Mouse (Mus musculus) small intestine, adult 2 months (tissue): ENCODE results near the gene Cd83. TPM values are rescaled to one million over a fixed set of nuclear protein-coding genes. Genes with fewer than 3 reads are reported as not detected.

ENCODE experiments used
- H3K27ac ChIP-seq: fragments of 200-500 bp; 2 replicates; pipeline ENCODE4 v1.5.1; 2012; ENCODE audit warnings: low read depth, low read length, control low read depth, inconsistent platforms; ENCODE audit not compliant: insufficient read depth
- H3K27me3 ChIP-seq: fragments of 200-500 bp; 2 replicates; pipeline ENCODE4 v1.6.1; 2012; ENCODE audit warnings: mild to moderate bottlenecking, moderate library complexity, low read length, inconsistent platforms; ENCODE audit not compliant: control insufficient read depth, insufficient read depth
- H3K36me3 ChIP-seq: fragments of 200-500 bp; 2 replicates; pipeline ENCODE4 v1.6.1; 2012; ENCODE audit warnings: mild to moderate bottlenecking, low read length, control low read depth, inconsistent platforms; ENCODE audit not compliant: control insufficient read depth, insufficient read depth
- H3K4me1 ChIP-seq: fragments of 200-500 bp; 2 replicates; pipeline ENCODE4 v1.6.1; 2012; ENCODE audit warnings: low read length, inconsistent platforms, mixed read lengths; ENCODE audit not compliant: control insufficient read depth, insufficient read depth, insufficient read length
- H3K4me3 ChIP-seq: fragments of 200-500 bp; 2 replicates; pipeline ENCODE4 v1.5.1; 2012; ENCODE audit warnings: low read depth, mild to moderate bottlenecking, control low read depth, inconsistent platforms, low read length, moderate library complexity
- CTCF ChIP-seq: fragments of 200-500 bp; IDR thresholded peaks from 2 replicates; pipeline ENCODE4 v1.5.1; 2012; ENCODE audit warnings: low read depth, mild to moderate bottlenecking, control low read depth, inconsistent platforms, low read length, moderate library complexity, mixed read lengths; ENCODE audit not compliant: insufficient replicate concordance, insufficient read length; ENCODE audit errors: extremely low read depth
- POLR2A ChIP-seq: fragments of 200-500 bp; IDR thresholded peaks from 2 replicates; pipeline ENCODE4 v1.6.1; 2012; ENCODE audit warnings: low read depth, mild to moderate bottlenecking, control low read depth, inconsistent platforms, low read length, moderate library complexity
- WGBS: fragments of 180-500 bp; shearing (Covaris S2); methylation state at CpG from one replicate; pipeline ENCODE4 v1.1.7; 2018; 5-methylcytosine and 5-hydroxymethylcytosine counted together
- polyA plus RNA-seq: library from polyadenylated mRNA; depleted of rRNA; stranded (reverse); fragments of >200 nt; gene quantifications from 2 replicates; pipeline ENCODE4 v1.2.3, GENCODE M21; 2012

Gene Cd83
- polyA plus RNA-seq, 1 experiment, result 7.1 TPM

GRCm38 (mm10) chr13:43752407-43752806, 32.2 kb upstream of the Cd83 start:
- no peaks in the 10 kb centered on the region for H3K4me1 ChIP-seq
- no peak overlapping the region for H3K27ac ChIP-seq
- no peak for TF ChIP-seq CTCF
- TF ChIP-seq POLR2A, result no peak
- H3K4me3 ChIP-seq, result no peak overlapping the region
- H3K27me3 ChIP-seq, result no peaks in the 10 kb centered on the region
- no peaks in the 10 kb centered on the region for H3K36me3 ChIP-seq
- WGBS, result 74% methylated on average over 7 of the region's 7 CpGs

- no peak overlapping the region for H3K4me3 ChIP-seq
- WGBS, result 65% methylated on average over 9 of the region's 9 CpGs
- H3K36me3 ChIP-seq, result no peaks in the 10 kb centered on the region
- H3K27me3 ChIP-seq, result no peaks in the 10 kb centered on the region
- no peaks in the 10 kb centered on the region for H3K4me1 ChIP-seq
- no peak overlapping the region for H3K27ac ChIP-seq
- TF ChIP-seq CTCF (no peak), POLR2A (no peak)
Observed at GRCm38 (mm10) chr13:43753652-43754051, 30.9 kb upstream of the Cd83 start.

- Histone ChIP-seq H3K4me1 (no peaks in the 10 kb centered on the region), H3K36me3 (no peaks in the 10 kb centered on the region), H3K27me3 (no peaks in the 10 kb centered on the region), H3K4me3 (no peak overlapping the region), H3K27ac (no peak overlapping the region)
- 67% methylated on average over 3 of the region's 3 CpGs for WGBS
- TF ChIP-seq CTCF, result no peak
- TF ChIP-seq POLR2A, result no peak
Observed at GRCm38 (mm10) chr13:43754455-43755128, 30.0 kb upstream of the Cd83 start.

- Histone ChIP-seq H3K4me1 (no peaks in the 10 kb centered on the region), H3K27me3 (no peaks in the 10 kb centered on the region), H3K4me3 (no peak overlapping the region), H3K36me3 (no peaks in the 10 kb centered on the region), H3K27ac (no peak overlapping the region)
- TF ChIP-seq CTCF (no peak), POLR2A (no peak)
- WGBS, result 73% methylated on average over 7 of the region's 7 CpGs
Observed at GRCm38 (mm10) chr13:43755573-43755972, 29.0 kb upstream of the Cd83 start.

GRCm38 (mm10) chr13:43761156-43761855, 23.3 kb upstream of the Cd83 start:
- 77% methylated on average over 12 of the region's 12 CpGs for WGBS
- Histone ChIP-seq H3K36me3 (no peaks in the 10 kb centered on the region), H3K27ac (no peak overlapping the region), H3K4me1 (no peaks in the 10 kb centered on the region), H3K27me3 (no peaks in the 10 kb centered on the region), H3K4me3 (no peak overlapping the region)
- no peak for TF ChIP-seq POLR2A
- TF ChIP-seq CTCF, result no peak

- WGBS, result 75% methylated on average over 9 of the region's 9 CpGs
- Histone ChIP-seq H3K27me3 (no peaks in the 10 kb centered on the region), H3K4me1 (no peaks in the 10 kb centered on the region), H3K4me3 (no peak overlapping the region), H3K27ac (no peak overlapping the region), H3K36me3 (no peaks in the 10 kb centered on the region)
- no peak for TF ChIP-seq POLR2A
- TF ChIP-seq CTCF, result no peak
Observed at GRCm38 (mm10) chr13:43762901-43763300, 21.7 kb upstream of the Cd83 start.

- H3K27ac ChIP-seq, result no peak overlapping the region
- no peak for TF ChIP-seq CTCF
- TF ChIP-seq POLR2A, result no peak
- no peak overlapping the region for H3K4me3 ChIP-seq
- no peaks in the 10 kb centered on the region for H3K27me3 ChIP-seq
- WGBS, result 94% methylated on average over 12 of the region's 12 CpGs
- no peaks in the 10 kb centered on the region for H3K36me3 ChIP-seq
- H3K4me1 ChIP-seq, result no peaks in the 10 kb centered on the region
Observed at GRCm38 (mm10) chr13:43763301-43763994, 21.1 kb upstream of the Cd83 start.
